Mouse (Mus musculus) erythroid progenitor cell, adult 5-6 weeks (primary cell): ENCODE measurements around the gene Ctsd. TPM values are rescaled to one million over a fixed set of nuclear protein-coding genes. Genes with fewer than 3 reads are reported as not detected.

Source experiments
- ATAC-seq: replicated peaks from 2 replicates; pipeline ENCODE4 v1.8.0; 2016; ENCODE audit warnings: moderate number of reproducible peaks, mild to moderate bottlenecking, moderate TSS enrichment, inconsistent platforms; ENCODE audit not compliant: poor library complexity, low FRiP score, severe bottlenecking
- total RNA-seq, 2 experiments: library from RNA; stranded (forward) in 1 of 2; stranded (reverse) in 1 of 2; fragments of 150-400 nt in 1 of 2; fragments of 186-747, 209-891 nt in 1 of 2; gene quantifications; 2 replicates each; pipeline versions ENCODE4 v1.2.3 to v1.2.4; 2015 to 2017; ENCODE audit warnings: low replicate concordance in 2 of 2

The Ctsd gene
- total RNA-seq, 2 experiments from 2014 or later, result 184 to 207 TPM

DNA sequence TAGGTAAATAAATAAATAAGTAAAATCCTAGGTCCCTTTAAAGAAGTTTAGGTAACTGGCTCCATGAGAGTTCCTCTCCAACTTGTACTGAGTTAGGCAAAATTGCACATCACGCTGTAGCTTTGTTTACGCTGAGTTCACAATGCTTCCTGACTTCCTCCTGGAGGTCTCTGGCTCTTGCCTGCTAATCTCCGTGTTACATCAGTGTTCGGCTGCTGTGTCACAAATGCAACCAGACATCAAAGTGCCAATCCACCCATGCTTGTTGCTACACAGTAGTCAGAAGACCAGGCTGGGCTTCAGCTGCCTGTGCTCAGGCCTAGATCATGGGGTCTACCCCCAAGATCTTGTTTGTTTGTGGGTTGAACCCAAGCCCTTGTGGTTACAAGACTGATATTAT lies 15.8 kb upstream of the Ctsd start:
- ATAC-seq, result no peak

DNA sequence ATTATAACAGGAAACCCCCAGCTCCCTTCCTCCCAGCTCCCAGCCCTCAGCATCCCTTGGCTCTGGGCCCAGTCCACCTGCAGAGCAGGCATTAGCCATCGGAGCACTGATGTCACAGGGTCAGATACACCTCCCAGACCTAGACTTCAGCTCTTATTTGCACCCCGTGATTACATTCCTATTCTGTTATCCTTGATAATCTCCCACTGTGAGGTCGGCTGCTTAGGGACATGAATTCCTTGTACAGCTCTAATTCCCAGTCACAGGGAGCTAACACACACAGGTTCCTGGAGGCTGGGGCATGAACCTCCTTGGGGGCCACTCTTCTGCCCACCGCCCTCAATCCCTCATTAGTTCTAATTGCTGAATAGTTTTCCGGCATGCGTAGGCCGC lies 12.9 kb upstream of the Ctsd start:
- ATAC-seq, result no peak

DNA sequence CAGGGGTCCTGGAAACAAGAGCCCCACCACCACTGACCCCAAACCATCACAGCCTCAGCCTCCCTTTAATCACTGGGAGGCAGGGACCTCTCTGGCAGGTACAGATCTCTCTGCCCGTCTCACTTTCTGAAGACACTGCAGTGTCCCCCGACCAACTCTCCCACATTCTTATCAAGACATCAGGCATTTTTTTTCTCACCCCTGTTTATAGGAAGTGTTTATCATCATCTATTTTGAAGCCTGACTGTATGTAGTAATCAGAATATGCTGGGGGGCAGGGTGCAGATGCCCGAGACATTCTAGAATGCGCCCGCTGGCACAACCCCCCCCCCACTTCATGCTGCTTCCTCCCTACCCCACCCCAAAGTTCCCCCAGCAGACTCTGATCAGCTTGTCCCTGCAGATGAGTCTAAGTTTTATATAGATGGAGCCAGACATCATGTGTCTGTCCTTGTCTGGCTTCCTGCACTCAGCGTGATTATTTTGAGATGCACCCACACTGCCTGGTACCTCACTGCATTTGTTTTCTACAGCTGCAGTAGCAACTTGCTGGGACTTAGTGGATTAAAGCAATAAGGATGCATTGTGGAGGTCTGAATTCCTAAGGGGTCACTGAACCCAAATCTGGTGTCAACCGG lies 12.4 kb upstream of the Ctsd start:
- ATAC-seq, result no peak

DNA sequence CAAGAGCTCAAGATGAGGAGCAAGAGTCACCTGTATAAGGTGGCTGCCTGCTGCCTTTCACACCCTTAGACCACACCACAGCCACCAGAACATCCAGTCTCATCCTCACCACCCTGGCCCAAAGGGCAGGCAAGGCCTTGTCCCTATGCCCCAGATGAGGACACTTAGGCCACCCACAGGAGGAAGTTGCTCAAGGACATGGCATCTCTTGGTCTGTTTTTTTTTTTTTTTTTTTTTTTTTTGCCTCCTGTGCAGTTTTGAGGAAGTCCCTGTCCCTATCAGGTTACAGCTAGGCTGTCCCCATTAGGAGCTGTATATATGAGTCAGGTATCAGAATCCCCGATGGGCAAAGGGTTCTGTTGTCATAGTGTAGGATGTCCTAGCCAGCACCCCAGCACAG lies 11.4 kb upstream of the Ctsd start:
- ATAC-seq, result no peak

DNA sequence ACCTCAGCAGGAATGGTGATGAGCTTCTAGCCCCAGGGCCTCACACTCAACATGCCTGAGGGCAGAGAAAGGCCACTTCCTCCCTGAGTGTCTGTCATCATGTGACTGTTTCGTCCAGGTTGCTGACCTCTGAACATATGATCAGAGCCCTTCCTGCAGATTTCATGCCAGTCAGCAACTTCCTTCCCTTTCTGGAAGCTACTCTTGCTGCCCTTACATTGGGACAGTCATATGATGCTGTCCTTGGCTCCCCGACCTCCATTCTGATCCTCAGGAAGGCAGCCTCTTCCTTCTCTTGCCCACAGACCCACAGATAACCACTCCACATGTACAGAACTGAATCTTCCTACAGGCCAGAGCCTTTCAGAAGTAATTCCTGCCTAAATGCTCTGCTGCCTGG lies 10.2 kb upstream of the Ctsd start:
- no peak for ATAC-seq

DNA sequence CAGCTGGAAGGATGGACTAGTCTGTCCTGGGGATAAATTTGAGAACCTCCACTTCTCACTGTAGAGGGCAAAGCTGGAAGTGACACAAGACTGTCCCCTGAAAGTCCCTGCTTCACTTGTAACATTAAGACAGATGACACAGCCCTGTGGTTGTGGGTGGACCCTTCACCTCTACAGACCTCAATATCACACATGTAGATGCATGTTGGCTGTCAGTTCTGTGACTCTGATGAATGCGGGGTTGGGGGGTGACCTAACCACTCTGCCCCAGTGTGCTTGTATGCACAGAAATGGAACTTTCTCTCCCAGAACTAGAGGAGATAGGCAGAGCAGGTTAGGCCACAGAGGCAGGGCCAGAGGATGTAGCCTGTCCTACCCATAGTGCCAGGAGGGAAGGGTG lies 8.8 kb upstream of the Ctsd start:
- ATAC-seq, result no peak

DNA sequence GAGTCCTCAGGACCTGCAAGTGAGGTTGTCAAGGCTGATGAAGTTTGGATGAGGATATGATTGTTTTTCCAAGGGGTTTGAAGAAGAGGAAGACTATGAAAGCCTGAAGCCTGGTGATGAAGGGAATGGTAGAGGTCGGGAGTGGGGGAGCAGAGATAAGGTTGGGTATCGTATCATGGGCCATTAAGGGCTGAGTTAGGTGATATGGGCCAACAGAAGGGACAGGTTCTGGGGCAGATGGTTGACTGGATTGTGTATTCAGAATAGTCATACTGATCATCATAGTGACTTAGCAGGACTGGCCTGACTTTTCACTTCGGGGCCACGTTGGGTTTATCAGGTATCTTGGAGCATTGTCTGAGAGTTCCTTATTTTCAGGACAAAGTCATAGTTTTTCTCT lies 7.6 kb upstream of the Ctsd start:
- no peak for ATAC-seq

DNA sequence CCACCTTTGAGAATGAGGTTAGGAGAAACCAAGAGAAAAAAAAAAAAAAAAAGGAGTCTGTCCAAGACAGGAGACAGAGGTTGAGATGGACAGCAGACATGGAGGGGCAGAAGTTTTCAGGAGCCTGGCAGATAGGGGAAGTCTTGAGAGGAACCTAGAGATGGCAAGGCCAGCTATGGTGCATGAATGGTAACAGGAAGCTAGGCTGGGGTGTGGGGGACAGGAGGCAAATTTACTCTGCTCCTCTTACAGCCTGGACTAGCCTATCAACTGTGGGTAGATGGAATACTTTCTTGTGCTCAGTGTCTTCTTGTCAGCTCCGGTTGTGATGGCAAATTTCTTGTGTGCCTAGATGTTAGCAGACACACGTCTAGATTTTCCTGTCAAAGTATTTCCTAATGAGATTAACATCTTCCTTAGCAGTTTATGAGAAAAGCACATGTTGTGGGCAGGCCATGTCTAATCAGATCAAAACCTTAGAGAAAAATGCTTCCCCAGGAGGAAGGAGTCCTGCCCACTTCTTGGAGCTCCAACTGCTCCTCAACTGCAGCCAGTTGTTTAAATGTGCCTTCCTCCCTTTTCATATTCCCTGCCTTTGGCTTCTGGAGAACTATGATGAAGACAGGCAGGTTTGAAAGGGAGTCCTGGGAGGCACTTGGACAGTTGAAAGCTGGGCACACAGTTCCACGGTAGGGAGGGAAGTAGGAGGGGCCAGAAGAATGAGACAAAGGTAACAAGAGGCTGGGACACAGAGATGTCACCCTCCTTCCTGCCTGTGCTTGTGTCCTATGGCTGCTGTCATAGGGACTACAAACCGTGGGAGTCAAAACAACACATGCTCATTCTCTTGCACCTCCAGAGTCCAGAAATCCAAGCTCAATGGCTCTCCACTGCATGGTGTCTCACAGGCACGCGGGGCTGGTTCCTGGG lies 6.7 kb upstream of the Ctsd start:
- ATAC-seq, result no peak

DNA sequence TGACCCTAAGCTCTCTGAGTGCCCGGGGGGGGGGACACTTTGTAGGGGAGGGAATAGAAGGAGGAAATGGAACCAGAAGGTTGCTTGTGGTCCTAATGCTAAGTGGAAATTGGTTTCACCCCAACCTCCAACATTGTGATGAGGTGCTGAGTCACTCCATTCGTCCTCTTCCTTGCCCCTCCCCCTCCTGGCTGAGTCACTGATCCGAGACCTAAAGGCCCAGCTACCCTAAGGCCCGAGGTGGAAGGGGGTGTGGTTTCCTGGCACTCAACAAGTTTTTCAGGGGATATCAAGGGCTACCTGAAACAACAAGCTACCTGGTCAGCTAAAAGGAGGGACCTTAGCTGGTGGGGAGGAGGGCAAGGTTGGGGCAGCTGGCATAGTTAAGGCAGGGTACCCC lies 5.4 kb upstream of the Ctsd start:
- ATAC-seq, result peak; percentile 86

DNA sequence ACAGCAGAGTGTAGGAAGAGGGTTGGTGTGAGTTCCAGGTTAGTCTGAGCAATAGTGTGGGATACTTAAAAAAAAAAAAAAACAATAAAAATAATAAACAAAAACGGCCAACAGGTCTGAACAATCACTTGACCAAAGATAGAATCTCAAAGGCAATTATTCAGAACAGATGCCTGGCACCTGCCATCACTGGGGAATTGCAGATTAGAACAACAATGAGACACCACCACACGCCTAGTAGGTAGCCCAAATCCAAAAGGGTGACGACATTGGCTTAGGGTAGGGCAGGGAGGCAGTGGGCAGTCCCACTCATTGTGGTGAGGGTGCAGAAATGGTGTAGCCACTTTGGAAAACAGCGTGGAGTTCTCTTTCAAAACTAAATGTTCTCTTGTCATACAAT lies 3.8 kb upstream of the Ctsd start:
- ATAC-seq, result no peak

DNA sequence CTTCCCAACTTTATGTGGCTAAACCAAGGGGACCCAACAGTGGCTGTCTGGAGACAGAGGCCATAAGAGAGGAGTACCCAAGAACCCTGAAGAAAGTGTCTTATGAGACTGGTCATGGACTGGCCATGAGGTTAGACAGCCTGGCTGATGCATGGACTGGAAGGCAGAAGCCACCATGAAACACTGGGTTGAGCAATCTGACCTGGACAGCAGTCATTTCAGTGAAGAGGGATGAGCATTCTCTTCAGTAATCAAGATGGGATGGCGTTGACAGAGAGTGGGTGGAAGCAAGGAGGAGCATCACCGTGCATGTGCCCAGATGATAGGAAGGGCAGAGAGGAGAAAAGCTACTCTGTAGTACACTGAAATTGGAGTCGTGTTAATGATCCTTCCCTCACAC lies 3.3 kb upstream of the Ctsd start:
- no peak for ATAC-seq

DNA sequence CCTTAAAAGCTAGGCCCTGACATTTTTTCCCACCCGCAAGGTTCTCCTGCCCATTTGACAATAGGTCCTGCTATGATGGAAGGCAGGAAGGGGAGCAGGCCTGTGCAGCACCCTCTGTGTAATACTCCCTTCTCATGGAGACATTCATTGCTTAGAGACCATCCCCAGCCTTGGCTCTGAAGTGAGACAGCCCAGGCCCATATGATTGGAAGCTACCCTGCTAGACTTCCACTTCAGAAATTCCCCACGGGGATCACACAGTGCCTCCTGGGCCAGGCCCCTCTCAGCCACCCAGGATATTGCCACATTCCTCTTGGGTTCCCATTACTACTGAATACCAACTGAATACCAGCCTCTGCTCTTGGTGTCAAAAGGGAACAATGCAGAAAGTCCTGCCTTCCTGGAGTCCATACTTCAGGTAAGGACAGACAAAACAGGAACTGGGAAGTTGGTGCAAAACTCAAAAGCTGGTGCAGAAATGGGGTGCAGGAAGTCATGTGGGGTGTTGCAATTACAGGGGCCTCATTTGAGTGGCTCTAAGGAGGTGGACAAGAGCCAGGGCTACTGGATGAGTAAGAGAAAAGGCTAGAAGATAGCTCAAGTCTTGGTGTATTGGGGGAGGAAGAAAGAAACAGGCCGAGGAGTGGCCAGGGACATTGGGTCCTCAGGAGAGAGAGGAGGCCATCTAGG lies 2.3 kb upstream of the Ctsd start:
- ATAC-seq, result no peak

DNA sequence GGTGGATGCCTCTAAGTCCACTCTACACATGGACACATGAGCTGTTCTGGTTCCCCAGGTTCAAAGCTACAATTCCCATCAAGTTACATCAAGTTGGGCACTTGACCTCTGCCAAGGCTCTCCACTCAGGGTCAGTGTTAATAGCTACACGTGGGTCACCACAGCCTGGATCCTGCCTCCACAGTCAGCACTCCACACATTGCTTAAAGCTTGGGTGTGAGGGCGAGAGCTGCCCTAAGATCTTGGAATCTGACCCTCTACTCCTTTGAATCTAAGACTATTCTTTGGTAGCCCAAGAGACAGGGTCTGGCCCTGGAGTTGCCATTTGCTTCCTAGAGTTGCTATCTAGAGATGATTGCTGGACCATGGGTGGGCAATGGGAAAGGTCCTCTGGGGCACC lies 902 bp upstream of the Ctsd start:
- ATAC-seq, result no peak

DNA sequence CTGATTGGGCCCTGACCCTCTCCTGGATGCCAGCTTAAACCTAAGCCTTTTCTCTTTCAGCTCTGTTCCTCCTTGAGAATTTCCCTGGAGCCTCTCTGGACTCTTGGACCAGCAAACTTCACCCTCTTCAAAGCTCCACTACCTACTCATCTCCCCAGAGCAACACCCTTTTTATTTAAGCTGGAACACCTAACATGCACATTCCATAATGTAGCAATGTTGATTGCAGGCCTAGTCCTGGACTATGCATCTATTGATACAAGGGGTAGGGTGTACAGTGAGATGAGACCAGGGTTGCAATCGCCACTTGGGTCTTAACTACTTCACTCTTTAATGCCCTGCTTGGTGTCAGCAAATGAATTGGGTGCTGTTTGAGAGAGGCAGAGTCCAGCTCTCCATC lies 360 bp upstream of the Ctsd start:
- ATAC-seq, result peak; percentile 4

DNA sequence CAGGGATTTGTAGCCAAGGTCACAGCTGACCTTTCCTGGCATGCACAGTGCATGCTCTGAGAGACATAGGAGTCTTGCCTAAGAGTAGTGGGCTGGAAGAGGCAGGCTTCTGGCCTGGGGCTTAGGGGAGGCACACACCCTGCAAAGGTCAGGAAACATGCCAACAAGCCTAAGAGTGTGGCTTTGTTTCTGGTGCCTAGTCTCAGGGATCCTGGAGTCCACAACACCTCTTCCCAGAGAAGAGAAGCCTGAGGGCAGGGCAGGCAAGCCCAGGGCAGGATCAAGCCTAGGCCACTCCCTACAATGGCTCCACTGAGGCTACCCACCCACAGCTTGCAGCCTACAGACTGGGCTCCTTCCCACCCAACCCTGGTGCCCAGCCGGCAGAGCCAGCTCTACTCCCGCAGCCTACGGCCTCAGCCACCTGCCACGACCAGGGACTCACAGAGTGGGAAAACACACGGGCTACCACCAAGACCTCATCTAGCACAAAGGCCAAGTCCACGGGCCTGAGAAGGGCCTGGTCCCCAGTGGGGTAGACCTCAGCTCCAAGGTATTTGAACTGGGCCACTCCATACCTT lies 1.1 kb downstream of the Ctsd start:
- peak; percentile 66 for ATAC-seq

DNA sequence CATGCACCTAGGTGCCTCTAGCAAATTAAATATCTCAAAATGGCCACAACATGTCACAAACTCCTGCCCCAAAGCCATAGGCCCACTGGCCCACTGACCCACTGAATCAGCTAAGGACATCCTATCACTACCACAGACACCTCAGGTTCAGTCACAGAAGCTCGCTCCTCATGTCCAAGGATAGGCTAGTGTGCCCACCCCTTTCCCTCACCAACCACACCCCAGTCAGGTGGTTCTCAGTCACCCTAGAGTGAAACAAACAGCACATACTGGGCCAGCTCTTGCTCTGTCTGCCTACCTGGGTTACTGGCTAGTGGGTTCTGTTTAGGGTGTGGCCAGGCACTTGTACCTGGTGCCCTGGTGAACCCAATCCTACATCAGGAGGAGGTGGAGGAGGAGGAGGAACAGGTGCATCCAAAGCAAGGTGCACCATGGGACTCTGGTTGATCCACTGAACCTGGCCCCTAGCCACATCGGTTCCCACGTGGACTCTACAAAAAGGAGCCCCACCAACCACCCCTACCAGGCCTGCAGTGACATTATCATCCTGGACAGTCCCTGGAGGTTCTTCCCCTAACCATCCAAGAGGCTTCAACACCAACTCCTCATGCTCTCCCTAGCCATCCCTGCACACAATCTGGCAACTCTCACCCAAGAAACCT lies 2.0 kb downstream of the Ctsd start:
- no peak for ATAC-seq

DNA sequence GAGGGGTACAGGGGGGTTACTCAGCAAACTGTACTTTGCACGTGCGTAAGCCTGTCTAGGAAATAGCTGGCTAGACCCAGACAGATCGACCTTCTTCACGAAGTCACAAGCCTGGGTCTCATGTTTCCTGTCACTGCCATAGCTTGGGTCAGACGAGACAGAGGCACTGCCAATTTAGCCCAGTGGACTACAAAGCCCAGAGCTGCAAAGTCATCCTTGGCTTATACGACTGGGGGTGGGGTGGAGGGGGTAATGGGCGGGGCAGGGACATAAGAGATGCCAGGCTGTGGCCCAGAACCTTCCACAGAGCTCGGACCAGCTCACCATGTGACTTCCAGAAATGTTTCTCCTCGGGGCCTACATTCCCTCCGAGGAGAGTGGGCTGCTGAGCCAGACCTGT lies 3.5 kb downstream of the Ctsd start:
- no peak for ATAC-seq

DNA sequence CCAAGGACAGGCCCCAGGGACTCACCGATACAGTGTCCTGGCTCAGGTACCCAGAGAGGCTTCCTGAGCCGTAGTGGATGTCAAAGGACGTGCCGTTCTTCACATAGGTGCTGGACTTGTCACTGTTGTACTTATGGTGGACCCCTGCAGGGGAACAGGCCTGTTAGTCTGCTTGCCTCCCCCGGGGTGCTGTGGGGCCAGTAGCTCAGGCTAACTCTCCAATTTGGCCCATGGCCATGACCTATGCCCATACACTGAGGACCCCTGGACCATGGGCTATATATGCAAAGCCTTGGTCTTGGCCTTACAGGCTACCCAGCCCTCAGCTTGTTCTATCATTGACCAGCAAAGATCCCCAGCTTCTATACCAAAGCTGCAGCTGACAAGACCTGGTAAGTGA lies 5.3 kb downstream of the Ctsd start, which contains the start of gene Gm49369:
Gene Gm49369 (minus strand): TSS at position 101 of the 400 bp plus-strand sequence.
- no peak for ATAC-seq

DNA sequence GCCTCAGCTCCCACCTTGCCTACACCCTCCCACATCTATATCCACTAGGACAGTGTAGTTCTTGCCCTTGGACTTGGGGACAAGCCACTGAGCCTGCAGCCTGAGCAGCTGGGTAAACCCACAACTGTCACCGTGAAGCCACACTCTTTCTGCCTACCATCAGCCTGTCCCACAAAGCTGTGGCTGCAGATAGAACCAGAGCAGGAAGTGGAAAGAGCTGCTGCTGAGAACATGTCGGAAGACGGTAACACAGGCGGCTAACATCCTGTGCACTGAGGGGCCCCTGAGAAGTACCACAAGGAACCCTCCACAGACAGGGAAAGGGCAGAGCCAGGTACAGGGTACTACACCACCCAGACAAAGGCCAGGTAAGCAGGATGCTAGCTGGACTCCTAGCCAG lies 6.7 kb downstream of the Ctsd start:
- ATAC-seq, result no peak

DNA sequence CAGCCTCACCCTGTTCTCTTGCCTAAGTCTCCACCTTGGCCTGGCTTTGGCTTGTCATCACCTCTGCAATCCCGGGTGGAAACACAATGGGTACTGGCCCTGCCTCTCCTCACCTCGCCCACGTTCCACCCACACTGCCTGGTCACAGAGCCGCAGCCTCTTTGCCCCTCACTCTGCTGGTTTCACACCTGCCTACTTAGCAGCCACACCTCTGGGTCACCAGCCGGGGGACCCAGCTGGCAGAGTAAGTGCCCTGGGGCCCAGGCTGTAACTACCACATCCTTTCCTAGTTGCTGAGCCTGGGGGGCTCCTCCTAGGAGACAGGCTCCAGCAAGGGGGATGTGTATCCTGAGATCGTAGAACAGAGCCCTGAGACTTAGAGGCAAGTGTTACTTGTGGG lies 8.7 kb downstream of the Ctsd start:
- no peak for ATAC-seq
